Mouse (Mus musculus): ENCODE results near the gene Abcd3.

DNA sequence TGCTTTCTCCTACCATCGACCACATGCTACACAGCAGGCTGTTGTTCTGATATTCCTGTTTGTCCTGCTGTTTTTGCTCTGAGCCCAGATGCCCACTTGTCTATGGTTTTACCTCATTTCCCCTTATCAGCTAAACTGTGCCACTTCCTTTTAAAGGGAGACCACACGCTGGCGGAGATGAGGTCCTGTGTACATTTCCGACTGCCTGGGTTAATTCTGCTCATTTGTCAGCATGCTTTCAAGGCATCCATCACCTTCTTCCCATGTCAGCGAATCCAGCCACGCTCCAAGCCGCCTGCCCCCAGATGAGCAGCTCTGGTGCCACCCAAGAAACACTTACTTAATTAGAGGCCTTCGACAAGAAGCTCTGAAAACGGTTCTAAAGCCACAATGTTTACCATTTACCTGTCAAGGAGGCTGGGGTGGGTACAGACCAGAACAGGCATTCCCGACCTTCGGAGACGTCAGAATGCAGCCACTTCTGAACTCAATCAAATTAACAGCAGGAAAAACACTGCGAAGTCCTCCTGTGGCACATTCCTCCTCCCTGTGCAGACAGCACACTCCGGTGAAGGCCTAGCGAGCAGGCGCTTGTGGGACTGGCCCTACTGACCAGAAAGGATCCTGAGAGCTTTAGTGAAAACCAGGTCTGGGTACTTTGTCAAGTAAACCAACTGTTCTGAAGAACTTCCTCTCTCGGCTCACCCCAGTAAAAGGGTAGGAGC lies 75.5 kb downstream of the Abcd3 start:
- TF ChIP-seq CTCF (IDR thresholded peaks at IDR 0.05; ENCODE audit: low read depth, low read length) (no peak), POLR2A (IDR thresholded peaks at IDR 0.05; ENCODE audit: extremely low read depth, insufficient read depth, low read length) (no peak)
